In genomic region chr4:115775056-115775455, GRCm38 (mm10) we compare ENCODE assay signal across 26 mouse cellular contexts. TPM values are rescaled to one million over a fixed set of nuclear protein-coding genes. Genes with fewer than 3 reads are reported as not detected.
DNase-seq lines count a peak whose midpoint lies in the region; ATAC-seq and TF ChIP-seq lines count a peak whose summit lies in the region.
"Had no signal": no experiment of that assay in that cellular context is flagged by ENCODE, and none has a peak within 500 bp of the region (broad histone marks: within the 10 kb centered on the region; RNA-seq: fewer than 3 reads in every experiment).

No protein-coding gene starts in this region.

- WGBS in embryonic facial prominence, embryonic 11.5 days = 80% methylated on average over 6 of the region's 6 CpGs
- WGBS in intestine, embryonic 15.5 days = 89% methylated on average over 6 of the region's 6 CpGs

- no peak overlapping the region for H3K9ac ChIP-seq in embryonic facial prominence, embryonic 11.5 days (replicated peaks; ENCODE audit: low read length)
- H3K9ac ChIP-seq in intestine, embryonic 15.5 days = no peak overlapping the region
- H3K9ac ChIP-seq: embryonic facial prominence, embryonic 13.5 days; forebrain, embryonic 12.5 days had no signal

- no peak overlapping the region for H3K27ac ChIP-seq in embryonic facial prominence, embryonic 11.5 days (replicated peaks; ENCODE audit: low read depth, low read length)
- no peak overlapping the region for H3K27ac ChIP-seq in intestine, embryonic 15.5 days
- no peak overlapping the region for H3K27ac ChIP-seq in layer of hippocampus, adult 2 months
- H3K27ac ChIP-seq: embryonic facial prominence, embryonic 13.5 days; forebrain, embryonic 10.5 days; forebrain, embryonic 12.5 days had no signal

- no peak overlapping the region for H3K4me3 ChIP-seq in embryonic facial prominence, embryonic 11.5 days (ENCODE audit: low read depth, low read length)
- H3K4me3 ChIP-seq in intestine, embryonic 15.5 days (replicated peaks) = no peak overlapping the region
- H3K4me3 ChIP-seq in layer of hippocampus, adult 2 months = no peak overlapping the region
- H3K4me3 ChIP-seq: embryonic facial prominence, embryonic 13.5 days; forebrain, embryonic 10.5 days; forebrain, embryonic 12.5 days had no signal

- peak; percentile 21 for DNase-seq in urinary bladder, postnatal 14 days (ENCODE audit: low spot score)
- no peak for DNase-seq in urinary bladder, postnatal 10 days (ENCODE audit: low spot score)
- peak; percentile 10 for DNase-seq in embryonic facial prominence, embryonic 11.5 days (ENCODE audit: low spot score)
- peak; percentile 39 for DNase-seq in fat pad, adult 2 months (ENCODE audit: extremely low read depth, low read depth, low spot score)
- DNase-seq in layer of hippocampus, adult 2 months (ENCODE audit: low spot score in 2 of 2) = no peak
- no peak for DNase-seq in layer of hippocampus, postnatal 25 days (ENCODE audit: extremely low spot score in 1 of 2, low spot score in 1 of 2)
- DNase-seq: adrenal gland, adult 8-10 months; adrenal gland, postnatal 14 days; adrenal gland, postnatal 36 days; cerebellum, adult 11-12 months; cerebellum, adult 2 months; cerebellum, adult 9-10 months; cerebellum, postnatal 10 days; cerebellum, postnatal 25 days; embryo, embryonic 11 days had no signal

- TF ChIP-seq CTCF in layer of hippocampus, adult 2 months (conservative IDR thresholded peaks at IDR 0.05) = no peak

- H3K36me3 ChIP-seq in embryonic facial prominence, embryonic 11.5 days (replicated peaks; ENCODE audit: control insufficient read depth, insufficient read depth, low read depth, low read length) = no peaks in the 10 kb centered on the region
- H3K36me3 ChIP-seq in intestine, embryonic 15.5 days = peaks cover 7% of the 10 kb centered on the region

- ATAC-seq in embryonic facial prominence, embryonic 11.5 days (replicated peaks; ENCODE audit: insufficient number of reproducible peaks, low FRiP score, low TSS enrichment, low read depth) = no peak
- ATAC-seq in intestine, embryonic 15.5 days = no peak
- ATAC-seq: activated CD4-positive, CD25-positive, alpha-beta regulatory T cell, adult 4 months; CD4-positive, CD25-positive, alpha-beta regulatory T cell, adult 4 months; forebrain, embryonic 14.5 days; forebrain, embryonic 16.5 days; Patski had no signal

- H3K4me1 ChIP-seq in embryonic facial prominence, embryonic 11.5 days (ENCODE audit: control insufficient read depth, insufficient read depth, low read length) = no peaks in the 10 kb centered on the region
- H3K4me1 ChIP-seq in intestine, embryonic 15.5 days (replicated peaks) = no peaks in the 10 kb centered on the region
- H3K4me1 ChIP-seq: embryonic facial prominence, embryonic 13.5 days; forebrain, embryonic 10.5 days; forebrain, embryonic 12.5 days had no signal

- H3K4me2 ChIP-seq in embryonic facial prominence, embryonic 11.5 days (ENCODE audit: low read depth, low read length) = no peak overlapping the region
- H3K4me2 ChIP-seq in intestine, embryonic 15.5 days (replicated peaks) = no peak overlapping the region
- H3K4me2 ChIP-seq: embryonic facial prominence, embryonic 13.5 days; forebrain, embryonic 12.5 days had no signal

- H3K9me3 ChIP-seq in embryonic facial prominence, embryonic 11.5 days (replicated peaks; ENCODE audit: control insufficient read depth, low read length) = no peaks in the 10 kb centered on the region
- no peaks in the 10 kb centered on the region for H3K9me3 ChIP-seq in intestine, embryonic 15.5 days
- H3K9me3 ChIP-seq: embryonic facial prominence, embryonic 13.5 days; forebrain, embryonic 10.5 days; forebrain, embryonic 12.5 days; G1E had no signal

- H3K27me3 ChIP-seq in embryonic facial prominence, embryonic 11.5 days (ENCODE audit: control insufficient read depth, insufficient read depth, low read length) = no peaks in the 10 kb centered on the region
- no peaks in the 10 kb centered on the region for H3K27me3 ChIP-seq in intestine, embryonic 15.5 days (replicated peaks)
- H3K27me3 ChIP-seq: CH12.LX; embryonic facial prominence, embryonic 13.5 days; forebrain, embryonic 12.5 days; Patski had no signal

RNA-seq across cellular contexts. Expression of gene Tex38, which starts 5.8 kb away (rescaled TPM):
- polyA plus RNA-seq in embryonic facial prominence, embryonic 11.5 days (2014; fragmentation: Nextera tagmentation; extraction: Ambion mirVana) = 0.46 TPM in 1 of 2 replicates, not detected in the other
- 0.21 and 0.30 TPM in 2 replicates for polyA plus RNA-seq in intestine, embryonic 15.5 days (2015; fragmentation: Nextera tagmentation; extraction: Ambion mirVana)
- under 1 TPM in 1 of 2 experiments, not detected in 1; 0.49 TPM for total RNA-seq in layer of hippocampus, adult 2 months (2021)
- under 1 TPM; 0.59 to 0.80 TPM for total RNA-seq in layer of hippocampus, postnatal 25 days (2021)
- total RNA-seq: G1E had no signal
- polyA plus RNA-seq: forebrain, embryonic 14.5 days; G1E had no signal

RNA-seq across cellular contexts. Expression of gene Atpaf1, which starts 9.6 kb away (rescaled TPM):
- polyA plus RNA-seq in embryonic facial prominence, embryonic 11.5 days (2014; fragmentation: Nextera tagmentation; extraction: Ambion mirVana) = 54.0 and 54.4 TPM in 2 replicates
- polyA plus RNA-seq in intestine, embryonic 15.5 days (2015; fragmentation: Nextera tagmentation; extraction: Ambion mirVana) = 62.4 and 63.5 TPM in 2 replicates
- 10 to 100 TPM; 54.2 to 60.9 TPM for total RNA-seq in layer of hippocampus, adult 2 months (2021)
- 10 to 100 TPM; 45.7 to 51.8 TPM for total RNA-seq in layer of hippocampus, postnatal 25 days (2021)

RNA-seq across cellular contexts. Expression of gene Efcab14, which starts 37.5 kb away (rescaled TPM):
- 39.8 and 40.4 TPM in 2 replicates for polyA plus RNA-seq in embryonic facial prominence, embryonic 11.5 days (2014; fragmentation: Nextera tagmentation; extraction: Ambion mirVana)
- 31.2 and 32.0 TPM in 2 replicates for polyA plus RNA-seq in intestine, embryonic 15.5 days (2015; fragmentation: Nextera tagmentation; extraction: Ambion mirVana)
- total RNA-seq in layer of hippocampus, adult 2 months (2021) = 10 to 100 TPM; 47.7 to 53.0 TPM
- total RNA-seq in layer of hippocampus, postnatal 25 days (2021) = 10 to 100 TPM; 49.8 to 50.8 TPM

RNA-seq across cellular contexts. Expression of gene Mob3c, which starts 52.8 kb away (rescaled TPM):
- 2.8 and 4.6 TPM in 2 replicates for polyA plus RNA-seq in embryonic facial prominence, embryonic 11.5 days (2014; fragmentation: Nextera tagmentation; extraction: Ambion mirVana)
- 12.4 and 15.9 TPM in 2 replicates for polyA plus RNA-seq in intestine, embryonic 15.5 days (2015; fragmentation: Nextera tagmentation; extraction: Ambion mirVana)
- total RNA-seq in layer of hippocampus, adult 2 months (2021) = 1 to 10 TPM; 4.8 to 5.0 TPM
- total RNA-seq in layer of hippocampus, postnatal 25 days (2021) = 1 to 10 TPM; 5.1 to 5.3 TPM

Comparison
In these comparisons a context has a peak if more than half of its experiments do, and no peak if none do; other contexts are left out.
1. DNase-seq: peak in urinary bladder, postnatal 14 days (single experiment), embryonic facial prominence, embryonic 11.5 days (single experiment) and fat pad, adult 2 months (single experiment); none in urinary bladder, postnatal 10 days (single experiment), layer of hippocampus, adult 2 months (0 of 2) and layer of hippocampus, postnatal 25 days (0 of 2).